Mouse (Mus musculus) heart, adult 8-10 months (tissue): Measurements from ENCODE around the gene Fam222b. TPM values are rescaled to one million over a fixed set of nuclear protein-coding genes. Genes with fewer than 3 reads are reported as not detected.

ENCODE experiments used
- DNase-seq: peaks from one replicate; pipeline ENCODE4 v3.0.0; 2022; ENCODE audit warnings: low spot score
- total RNA-seq, 4 experiments: library from RNA; stranded (reverse); gene quantifications; 2 replicates each; pipeline ENCODE4 v1.2.4; 2022

The Fam222b gene
- total RNA-seq, 4 experiments from 2014 or later, result 10.1 to 14.1 (median 12.5) TPM

- no peak for DNase-seq
Observed at GRCm38 (mm10) chr11:78164604-78164923, 70.1 kb downstream of the Fam222b start.

GRCm38 (mm10) chr11:78164924-78165760 is 70.7 kb downstream of the Fam222b start, which contains the start of gene Traf4:
Gene Traf4, minus strand, starts transcription at chr11:78165589.
- peak; percentile 78 for DNase-seq

GRCm38 (mm10) chr11:78165761-78166109 is 71.3 kb downstream of the Fam222b start:
- no peak for DNase-seq

GRCm38 (mm10) chr11:78166161-78166560 is 71.7 kb downstream of the Fam222b start:
- no peak for DNase-seq

GRCm38 (mm10) chr11:78166640-78167039 is 72.2 kb downstream of the Fam222b start:
- no peak for DNase-seq

- DNase-seq, result no peak
Observed at GRCm38 (mm10) chr11:78167257-78167959, 72.9 kb downstream of the Fam222b start.

- DNase-seq, result no peak
Observed at GRCm38 (mm10) chr11:78168541-78169468, 74.3 kb downstream of the Fam222b start.

- no peak for DNase-seq
Observed at GRCm38 (mm10) chr11:78170306-78170705, 75.8 kb downstream of the Fam222b start.

GRCm38 (mm10) chr11:78171328-78171727 is 76.9 kb downstream of the Fam222b start:
- no peak for DNase-seq

- no peak for DNase-seq
Observed at GRCm38 (mm10) chr11:78172034-78172747, 77.7 kb downstream of the Fam222b start.

- DNase-seq, result no peak
Observed at GRCm38 (mm10) chr11:78172748-78173383, 78.4 kb downstream of the Fam222b start.

- no peak for DNase-seq
Observed at GRCm38 (mm10) chr11:78174506-78174905, 80.0 kb downstream of the Fam222b start.

- no peak for DNase-seq
Observed at GRCm38 (mm10) chr11:78175771-78176401, 81.4 kb downstream of the Fam222b start.

- peak; percentile 91 for DNase-seq
Observed at GRCm38 (mm10) chr11:78176402-78176862, 82.0 kb downstream of the Fam222b start, which contains the start of the genes Nek8 and Tlcd1. Gene Nek8, minus strand, starts transcription at chr11:78176675. Gene Tlcd1, plus strand, starts transcription at chr11:78176711.

GRCm38 (mm10) chr11:78176905-78177331 is 82.5 kb downstream of the Fam222b start:
- DNase-seq, result no peak

GRCm38 (mm10) chr11:78177437-78177836 is 83.0 kb downstream of the Fam222b start:
- no peak for DNase-seq

GRCm38 (mm10) chr11:78177903-78178858 is 83.7 kb downstream of the Fam222b start:
- DNase-seq, result peak; percentile 96

GRCm38 (mm10) chr11:78178859-78179437 is 84.5 kb downstream of the Fam222b start:
- DNase-seq, result peak; percentile 26
